Mouse (Mus musculus) layer of hippocampus, adult 11-12 months (tissue): ENCODE data around the gene Inca1.

Source experiments
- DNase-seq: peaks from one replicate; pipeline ENCODE4 v3.0.0; 2022; ENCODE audit warnings: low spot score

Inca1 gene

GRCm38 (mm10) chr11:70701984-70702733 is 2.2 kb upstream of the Inca1 start:
- DNase-seq = no peak

- DNase-seq = no peak
Measured at GRCm38 (mm10) chr11:70701221-70701955, 1.4 kb upstream of the Inca1 start.

GRCm38 (mm10) chr11:70700613-70701012 is 658 bp upstream of the Inca1 start:
- peak; percentile 69 for DNase-seq

GRCm38 (mm10) chr11:70699051-70699450 is 904 bp downstream of the Inca1 start:
- no peak for DNase-seq

- DNase-seq = no peak
Measured at GRCm38 (mm10) chr11:70697376-70697775, 2.6 kb downstream of the Inca1 start.

GRCm38 (mm10) chr11:70693504-70693903 is 6.5 kb downstream of the Inca1 start:
- DNase-seq = peak; percentile 56

GRCm38 (mm10) chr11:70689578-70689977 is 10.4 kb downstream of the Inca1 start:
- no peak for DNase-seq

- DNase-seq = no peak
Measured at GRCm38 (mm10) chr11:70688372-70688771, 11.6 kb downstream of the Inca1 start.

- DNase-seq = peak; percentile 87
Measured at GRCm38 (mm10) chr11:70687601-70688199, 12.3 kb downstream of the Inca1 start, which contains the start of gene Camta2. Gene Camta2, minus strand, starts transcription at chr11:70688105.

- peak; percentile 65 for DNase-seq
Measured at GRCm38 (mm10) chr11:70686901-70687566, 12.9 kb downstream of the Inca1 start.

GRCm38 (mm10) chr11:70683640-70684039 is 16.3 kb downstream of the Inca1 start:
- DNase-seq = no peak

GRCm38 (mm10) chr11:70681897-70682581 is 17.9 kb downstream of the Inca1 start:
- peak; percentile 60 for DNase-seq

- DNase-seq = no peak
Measured at GRCm38 (mm10) chr11:70681170-70681569, 18.8 kb downstream of the Inca1 start.

- peak; percentile 52 for DNase-seq
Measured at GRCm38 (mm10) chr11:70679894-70680293, 20.1 kb downstream of the Inca1 start.

GRCm38 (mm10) chr11:70679361-70679760 is 20.6 kb downstream of the Inca1 start:
- DNase-seq = no peak

GRCm38 (mm10) chr11:70678576-70678975 is 21.4 kb downstream of the Inca1 start:
- DNase-seq = no peak

- DNase-seq = no peak
Measured at GRCm38 (mm10) chr11:70678092-70678491, 21.9 kb downstream of the Inca1 start.

GRCm38 (mm10) chr11:70674501-70674900 is 25.5 kb downstream of the Inca1 start:
- no peak for DNase-seq

GRCm38 (mm10) chr11:70674014-70674413 is 25.9 kb downstream of the Inca1 start:
- DNase-seq = no peak

GRCm38 (mm10) chr11:70671333-70672047 is 28.5 kb downstream of the Inca1 start:
- DNase-seq = no peak

- no peak for DNase-seq
Measured at GRCm38 (mm10) chr11:70670483-70670882, 29.5 kb downstream of the Inca1 start.
